Mouse (Mus musculus): ENCODE data around the gene Syt12.

DNA sequence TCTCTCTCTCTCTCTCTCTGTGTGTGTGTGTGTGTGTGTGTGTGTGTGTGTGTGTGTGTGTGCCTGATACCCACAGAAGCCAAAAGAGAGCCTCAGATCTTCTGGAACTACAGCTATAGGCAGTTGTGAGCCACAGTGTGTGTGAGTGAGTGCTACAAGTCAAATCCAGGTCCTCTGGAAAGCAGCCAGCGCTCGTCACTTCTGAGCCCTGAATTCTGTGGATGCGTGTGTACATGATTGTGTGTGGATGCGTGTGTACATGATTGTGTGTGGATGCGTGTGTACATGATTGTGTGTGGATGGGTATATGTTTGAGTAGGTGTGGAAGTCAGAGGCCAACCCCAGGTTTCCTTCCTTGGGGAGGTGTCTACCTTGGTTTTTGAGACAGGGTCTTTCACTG, 3.7 kb downstream of the Syt12 start:
- no peak for TF ChIP-seq GATA1 (IDR thresholded peaks at IDR 0.05; ENCODE audit: borderline replicate concordance, low read length)
- no peak for TF ChIP-seq FLI1 (IDR thresholded peaks at IDR 0.05; ENCODE audit: low read length)
